Mouse (Mus musculus) cerebellum, adult (tissue): ENCODE results near the gene Acat2.
A peak's percentile ranks its signal among the peaks of the same experiment; 100 is the strongest.
"Not testable (repeated sequence)": the region's sequence is repeated elsewhere in the genome, so short reads cannot be mapped to it uniquely, and the experiment has no call there.

Experiments
- ATAC-seq: cut with Nextera tagmentation; 2 replicates; pipeline ENCODE4 v1.9.2; 2017; ENCODE audit warnings: mild to moderate bottlenecking, moderate library complexity, mixed read lengths; ENCODE audit not compliant: insufficient number of reproducible peaks, low FRiP score, low TSS enrichment

Acat2 gene

GRCm38 (mm10) chr17:12963476-12963875 lies 2.9 kb upstream of the Acat2 start:
- ATAC-seq = no peak

GRCm38 (mm10) chr17:12959377-12959776 lies 1.2 kb downstream of the Acat2 start:
- ATAC-seq = not testable (repeated sequence)

DNA sequence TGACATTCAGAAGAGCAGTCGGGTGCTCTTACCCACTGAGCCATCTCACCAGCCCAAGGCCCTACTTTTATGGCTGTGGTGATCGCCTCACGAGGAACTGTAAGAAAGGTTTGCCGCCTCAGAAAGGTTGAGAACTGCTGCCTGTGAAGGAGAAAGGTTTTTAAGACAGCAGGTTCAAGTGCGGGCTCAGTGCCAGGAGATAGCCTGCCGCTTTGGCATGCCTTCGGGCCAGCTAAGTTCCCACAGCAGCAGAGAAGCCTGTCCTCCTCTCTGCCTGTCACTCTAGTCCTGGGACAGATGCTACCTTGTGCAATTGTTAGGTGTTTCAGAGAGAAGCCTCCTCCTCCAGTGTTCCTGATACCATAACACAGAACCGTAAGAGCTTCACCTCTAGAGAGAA lies 3.9 kb downstream of the Acat2 start:
- ATAC-seq = no peak

DNA sequence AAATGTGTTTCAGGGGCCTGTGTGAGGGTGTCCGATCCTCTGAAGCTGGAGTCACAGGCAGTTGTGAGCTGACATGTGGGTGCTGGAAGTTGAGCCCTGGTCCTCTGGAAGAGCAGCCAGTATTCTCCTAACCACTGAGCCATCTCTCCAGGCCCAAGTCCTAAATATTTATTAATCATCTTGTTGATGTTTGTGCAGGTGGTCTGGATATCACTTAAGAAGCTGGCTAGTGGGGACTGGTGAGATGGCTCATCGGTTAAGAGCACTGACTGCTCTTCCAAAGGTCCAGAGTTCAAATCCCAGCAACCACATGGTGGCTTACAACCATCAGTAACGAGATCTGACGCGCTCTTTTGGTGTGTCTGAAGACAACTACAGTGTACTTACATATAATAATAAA lies 10.9 kb downstream of the Acat2 start:
- ATAC-seq = no peak

DNA sequence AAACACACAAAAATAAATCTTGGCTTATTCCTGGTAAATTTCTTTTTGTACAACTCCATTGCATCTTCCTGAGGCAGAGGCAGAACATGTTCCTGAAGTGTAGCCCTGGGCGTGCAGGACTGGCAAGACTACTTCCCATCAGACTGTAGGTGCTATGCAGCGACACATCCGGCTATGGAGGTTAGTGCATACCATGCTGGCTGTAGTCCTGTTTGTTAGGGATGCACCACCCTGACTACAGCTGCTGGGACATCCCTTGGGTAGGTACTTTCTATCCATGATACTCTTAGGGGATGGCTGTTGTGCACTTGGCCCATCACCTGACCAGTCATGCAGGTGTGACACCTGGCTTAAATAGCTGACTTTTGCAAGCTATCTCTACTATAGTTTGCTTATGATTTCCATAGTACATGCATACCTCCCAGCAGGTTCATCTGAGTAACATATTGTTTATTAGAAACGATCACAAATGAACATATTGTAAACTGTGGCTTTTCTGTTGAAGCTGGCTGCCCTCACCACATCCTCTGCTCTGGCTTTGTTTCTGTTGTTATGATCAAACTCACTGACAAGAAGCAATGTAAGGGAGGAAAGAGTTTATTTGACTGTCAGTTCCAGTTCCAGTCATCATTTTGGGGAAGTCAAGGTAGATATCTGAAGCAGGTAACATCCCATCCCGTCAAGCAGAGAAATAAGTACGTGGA lies 17.9 kb downstream of the Acat2 start:
- ATAC-seq = no peak

DNA sequence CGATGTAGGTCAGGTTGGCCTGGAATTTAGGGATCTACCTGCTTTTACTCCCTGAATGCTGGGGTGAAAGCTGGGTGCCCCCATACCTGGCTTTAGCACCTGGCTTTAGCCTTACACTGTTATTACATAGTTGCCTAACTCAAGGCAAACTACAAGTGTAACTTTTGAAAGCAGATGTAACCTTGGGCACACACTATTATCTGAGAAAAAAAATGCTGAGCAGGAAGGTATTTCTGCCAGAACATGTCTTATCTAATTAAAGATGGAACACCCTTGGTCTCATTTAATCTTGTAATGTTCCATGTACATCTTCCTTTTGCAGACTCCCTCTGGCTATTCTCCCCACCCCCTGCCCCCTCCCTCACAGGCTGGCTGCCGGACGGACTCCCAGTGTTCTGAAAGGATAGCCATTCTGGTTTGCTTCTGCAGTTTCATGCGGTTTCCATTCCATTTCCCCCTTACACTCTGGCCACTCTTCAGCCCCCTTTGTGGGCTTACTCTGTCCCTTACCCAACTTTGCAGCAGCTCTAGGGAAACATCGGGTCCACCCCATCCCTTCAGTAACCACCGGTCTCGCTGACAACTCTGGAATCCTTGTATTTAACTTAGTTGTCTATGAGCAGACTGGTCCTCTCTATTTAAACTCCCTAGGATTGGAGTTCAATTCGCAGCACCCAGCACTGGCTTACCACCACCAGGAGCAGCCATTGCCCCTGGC lies 18.8 kb downstream of the Acat2 start:
- no peak for ATAC-seq

- peak; percentile 64; the same call in 1 of the 2 replicates for ATAC-seq
Observed at GRCm38 (mm10) chr17:12940151-12940805, 20.3 kb downstream of the Acat2 start, which contains the start of gene Acat3. Gene Acat3 (minus strand): TSS chr17:12940600.

GRCm38 (mm10) chr17:12939377-12940148 lies 21.0 kb downstream of the Acat2 start:
- ATAC-seq = peak; percentile 70; the same call in 1 of the 2 replicates

DNA sequence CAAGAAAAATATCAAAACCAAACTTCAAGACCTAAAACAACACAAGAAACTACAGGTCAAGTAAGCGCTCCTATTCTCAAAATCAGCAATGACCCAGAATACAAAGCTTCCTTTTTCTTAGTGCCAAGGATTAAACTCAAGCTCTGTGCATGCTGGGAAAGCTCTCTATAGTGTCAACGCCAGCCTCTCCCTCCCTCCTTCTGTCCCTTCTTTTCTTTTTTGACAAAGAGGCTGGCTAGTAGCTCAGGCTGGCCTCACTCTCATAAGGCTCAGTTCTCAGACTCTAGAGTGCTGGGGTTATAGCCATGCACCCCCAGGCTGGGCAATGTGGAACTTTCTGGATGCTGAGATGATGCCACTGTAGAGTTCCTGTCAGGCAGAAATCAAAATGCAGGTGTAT lies 22.5 kb downstream of the Acat2 start:
- no peak for ATAC-seq

DNA sequence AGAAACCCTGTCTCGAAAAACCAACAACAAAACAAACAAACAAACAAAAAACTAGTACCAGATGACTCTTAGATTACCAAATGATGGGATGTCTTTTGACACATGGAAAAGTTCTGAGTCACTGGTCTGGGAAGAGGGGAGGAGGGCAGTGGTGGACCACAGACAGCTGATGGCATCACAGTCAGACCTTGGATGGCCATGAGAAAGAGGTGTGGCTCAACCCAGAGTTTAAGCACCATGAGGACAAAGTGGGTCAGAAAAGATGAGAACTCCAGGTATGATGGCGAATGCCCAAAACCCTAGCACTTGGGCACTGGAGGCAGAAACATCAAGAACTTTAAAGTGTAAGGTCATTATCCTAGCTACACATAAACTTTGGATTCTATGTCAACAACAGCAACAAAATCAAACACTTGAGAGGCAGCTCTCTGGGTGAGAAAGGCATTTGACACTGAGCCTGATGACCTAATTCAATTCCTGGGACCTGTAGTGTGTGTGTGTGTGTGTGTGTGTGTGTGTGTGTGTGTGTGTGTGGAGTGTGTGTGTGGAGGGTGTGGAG lies 23.1 kb downstream of the Acat2 start:
- ATAC-seq = no peak

DNA sequence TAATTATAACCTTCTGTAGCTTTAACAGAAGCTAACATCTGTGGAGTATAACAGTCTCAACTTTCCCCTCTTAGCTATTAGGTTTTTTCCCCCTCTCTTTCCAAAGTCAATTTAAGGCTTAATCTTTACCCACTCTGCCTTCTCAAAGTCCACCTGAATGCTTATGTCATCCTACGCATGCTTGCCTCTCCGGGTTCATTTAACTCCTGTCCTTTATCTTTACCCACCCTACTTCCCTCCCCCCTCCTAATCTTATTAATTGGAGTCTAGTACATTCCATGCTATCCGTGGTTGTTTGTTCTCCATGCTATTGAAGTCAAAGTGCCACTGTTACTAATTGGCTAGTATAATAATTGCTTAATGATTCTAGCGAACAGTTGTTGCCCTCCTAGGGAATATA lies 24.8 kb downstream of the Acat2 start:
- ATAC-seq = no peak

GRCm38 (mm10) chr17:12931576-12931975 lies 29.0 kb downstream of the Acat2 start:
- not testable (repeated sequence) for ATAC-seq

- no peak for ATAC-seq
Observed at GRCm38 (mm10) chr17:12925703-12926180, 34.8 kb downstream of the Acat2 start.

DNA sequence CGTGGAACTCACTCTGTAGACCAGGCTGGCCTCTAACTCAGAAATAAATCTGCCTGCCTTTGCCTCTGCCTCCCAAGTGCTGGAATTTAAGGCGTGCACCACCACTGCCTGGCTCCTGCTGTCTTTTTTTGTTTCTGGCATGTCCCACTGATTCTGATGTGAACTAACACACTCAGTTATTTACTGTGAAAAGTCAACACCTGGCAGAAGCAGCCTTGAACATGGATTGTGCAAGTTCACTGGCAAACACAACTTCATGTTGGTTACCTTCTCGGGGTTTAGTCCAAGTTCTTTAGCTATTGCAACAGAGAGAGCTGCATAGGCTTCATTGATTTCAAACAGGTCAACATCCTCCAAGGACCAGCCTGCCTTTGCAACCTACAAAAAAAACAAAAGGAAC lies 35.5 kb downstream of the Acat2 start:
- no peak for ATAC-seq

- no peak for ATAC-seq
Observed at GRCm38 (mm10) chr17:12921073-12921472, 39.5 kb downstream of the Acat2 start.

DNA sequence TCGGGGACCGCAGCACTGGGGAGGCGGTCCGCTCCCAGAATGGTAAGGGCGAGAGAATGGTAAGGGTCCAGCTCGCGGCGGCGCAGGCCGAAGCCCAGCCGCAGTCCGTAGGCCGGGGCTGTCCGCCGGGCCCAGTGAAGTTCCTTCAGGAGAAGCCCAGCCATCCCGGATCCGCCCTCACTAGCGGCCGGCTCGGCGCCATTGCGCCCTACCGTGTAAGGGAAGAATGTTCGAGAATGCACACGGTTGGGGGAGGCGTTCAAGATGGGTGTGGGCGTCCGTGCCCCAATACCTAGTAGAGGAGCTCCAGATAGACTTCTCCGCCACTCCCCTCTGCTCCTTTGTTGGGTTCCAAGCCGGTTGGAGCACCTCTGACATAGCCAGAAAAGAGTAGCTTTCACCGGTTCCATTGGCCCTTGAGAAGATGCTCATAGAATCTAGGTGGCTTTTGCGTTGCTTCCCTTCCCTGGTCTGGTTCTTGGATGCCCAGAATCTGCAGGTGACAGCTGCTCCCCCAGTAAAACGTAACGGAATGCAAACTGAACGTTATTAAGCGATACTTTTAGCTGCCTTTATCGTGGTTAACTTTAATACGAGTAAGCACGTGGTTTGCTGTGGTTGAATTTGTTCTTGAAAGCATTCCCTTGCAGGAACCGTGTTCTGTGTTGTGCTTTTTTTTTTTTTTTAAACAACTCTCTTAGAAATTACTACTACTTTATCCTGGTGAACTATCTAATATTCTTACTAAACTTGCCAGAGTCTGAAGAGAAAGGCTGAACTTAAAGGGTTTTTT lies 43.8 kb downstream of the Acat2 start:
- peak; percentile 24; the same call in 1 of the 2 replicates for ATAC-seq

DNA sequence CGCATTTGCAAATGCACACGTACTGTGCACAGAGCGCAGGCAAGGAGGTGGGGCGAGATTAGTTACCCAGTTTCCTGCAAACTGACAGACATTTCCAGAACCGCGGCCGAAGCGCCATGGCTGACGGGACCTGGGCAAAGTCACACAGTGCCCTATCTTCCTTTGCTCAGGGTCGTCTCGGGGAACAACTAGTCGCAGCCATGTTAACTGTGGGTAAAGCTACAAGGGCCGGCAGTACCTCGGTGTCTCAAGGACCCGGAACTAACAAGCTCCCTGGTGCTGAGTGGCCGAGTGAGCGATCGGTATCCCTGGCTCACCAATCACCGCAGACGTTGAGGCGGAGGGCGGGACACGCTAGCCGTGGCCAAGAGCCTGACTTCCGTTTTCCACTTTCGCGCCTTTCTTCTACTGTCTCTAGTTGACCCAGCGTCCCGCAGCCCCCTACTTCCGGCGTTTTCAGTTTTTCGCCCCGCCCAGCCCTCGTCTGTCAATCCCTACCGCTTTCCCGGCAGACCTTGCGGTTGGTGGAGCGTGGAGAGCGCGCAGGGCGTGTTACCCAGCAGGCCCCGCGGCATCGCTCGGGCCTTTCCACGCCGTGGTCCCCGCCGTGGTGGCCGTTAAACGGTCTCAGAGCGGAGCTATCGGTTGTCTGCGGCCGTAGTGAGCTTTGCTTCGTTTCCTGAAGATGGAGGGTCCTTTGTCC lies 44.5 kb downstream of the Acat2 start, which contains the start of gene Mrpl18:
TSS of gene Mrpl18 (minus strand) at position 465 of the 703 bp plus-strand sequence.
- peak; percentile 99 for ATAC-seq

- no peak; the same call in 1 of the 2 replicates for ATAC-seq
Observed at GRCm38 (mm10) chr17:12915488-12915880, 45.1 kb downstream of the Acat2 start, which contains the start of gene Tcp1. Gene Tcp1 (plus strand): TSS chr17:12915701.
